Mouse (Mus musculus): ENCODE measurements around the gene Aqp7.

- TF ChIP-seq CTCF (IDR thresholded peaks at IDR 0.05; ENCODE audit: control insufficient read depth, insufficient read depth, low read length) (peak; percentile 82), POLR2A (IDR thresholded peaks at IDR 0.05; ENCODE audit: borderline replicate concordance, control insufficient read depth, low read depth, low read length) (no peak)
Observed at GRCm38 (mm10) chr4:41050726-41051675, 3.1 kb upstream of the Aqp7 start.

All from bone marrow, adult 2 months (tissue).